Comparison of ENCODE assay signal across 9 mouse cellular contexts in genomic region chr2:163839519-163839918, GRCm38 (mm10). TPM values are rescaled to one million over a fixed set of nuclear protein-coding genes. Genes with fewer than 3 reads are reported as not detected.
DNase-seq lines count a peak whose midpoint lies in the region; ATAC-seq and TF ChIP-seq lines count a peak whose summit lies in the region.
"Had no signal": no experiment of that assay in that cellular context is flagged by ENCODE, and none has a peak within 500 bp of the region (broad histone marks: within the 10 kb centered on the region; RNA-seq: fewer than 3 reads in every experiment).

No protein-coding gene starts in this region.

- ATAC-seq in liver, embryonic 12.5 days: no peak
- peak; percentile 77 for ATAC-seq in heart, embryonic 15.5 days (replicated peaks; ENCODE audit: insufficient number of reproducible peaks, insufficient read depth, low FRiP score, low read depth)
- ATAC-seq in megakaryocyte progenitor cell, adult 5-6 weeks (replicated peaks; ENCODE audit: poor library complexity): peak; percentile 49

- H3K27me3 ChIP-seq in liver, adult 2 months (ENCODE audit: control insufficient read depth, insufficient read depth, low read length): no peaks in the 10 kb centered on the region
- 0 out of 2 replicates have a peak, but pooled peaks cover 3% of the 10 kb centered on the region for H3K27me3 ChIP-seq in liver, embryonic 12.5 days (replicated peaks)
- H3K27me3 ChIP-seq in heart, embryonic 15.5 days: peaks cover 33% of the 10 kb centered on the region
- H3K27me3 ChIP-seq: liver, embryonic 13.5 days had no signal

- H3K9ac ChIP-seq in liver, adult 2 months (ENCODE audit: low read depth, low read length): no peak overlapping the region
- H3K9ac ChIP-seq in liver, embryonic 12.5 days: no peak overlapping the region
- no peak overlapping the region for H3K9ac ChIP-seq in heart, embryonic 15.5 days
- H3K9ac ChIP-seq: liver, embryonic 13.5 days had no signal

- peaks cover 3% of the 10 kb centered on the region for H3K4me1 ChIP-seq in liver, adult 2 months (ENCODE audit: control insufficient read depth, insufficient read depth, low read length)
- H3K4me1 ChIP-seq in liver, embryonic 12.5 days: no peaks in the 10 kb centered on the region
- peaks cover 15% of the 10 kb centered on the region for H3K4me1 ChIP-seq in heart, embryonic 15.5 days (replicated peaks)
- H3K4me1 ChIP-seq: liver, embryonic 13.5 days had no signal

- no peak overlapping the region for H3K4me2 ChIP-seq in liver, embryonic 12.5 days
- no peak overlapping the region for H3K4me2 ChIP-seq in heart, embryonic 15.5 days
- H3K4me2 ChIP-seq: liver, embryonic 13.5 days had no signal

- H3K36me3 ChIP-seq in liver, adult 2 months (ENCODE audit: control insufficient read depth, insufficient read depth, low read length): no peaks in the 10 kb centered on the region
- H3K36me3 ChIP-seq in liver, embryonic 12.5 days: no peaks in the 10 kb centered on the region
- no peaks in the 10 kb centered on the region for H3K36me3 ChIP-seq in heart, embryonic 15.5 days
- H3K36me3 ChIP-seq: liver, embryonic 13.5 days had no signal

- H3K9me3 ChIP-seq in liver, embryonic 12.5 days (replicated peaks): no peaks in the 10 kb centered on the region
- no peaks in the 10 kb centered on the region for H3K9me3 ChIP-seq in heart, embryonic 15.5 days (replicated peaks)
- H3K9me3 ChIP-seq: liver, embryonic 13.5 days had no signal

- DNase-seq in liver, adult 2 months (ENCODE audit: extremely low read depth, low read depth, low spot score): peak; percentile 70
- peak; percentile 18 for DNase-seq in brain, embryonic 18.5 days (ENCODE audit: low read depth, low spot score)
- no peak for DNase-seq in urinary bladder, adult 18-20 months (ENCODE audit: low spot score in 2 of 2)
- DNase-seq in B cell, adult 2 months: no peak
- DNase-seq: liver, embryonic 13.5 days had no signal

- no peak overlapping the region for H3K27ac ChIP-seq in liver, adult 2 months (replicated peaks; ENCODE audit: insufficient read depth, low read depth, low read length)
- H3K27ac ChIP-seq in liver, embryonic 12.5 days: no peak overlapping the region
- no peak overlapping the region for H3K27ac ChIP-seq in heart, embryonic 15.5 days
- H3K27ac ChIP-seq: liver, embryonic 13.5 days had no signal

- TF ChIP-seq CTCF in liver, adult 2 months (IDR thresholded peaks at IDR 0.05; ENCODE audit: low read depth, low read length): no peak

- H3K79me2 ChIP-seq in liver, adult 2 months (ENCODE audit: control insufficient read depth, insufficient read depth, low read length): no peaks in the 10 kb centered on the region

- 9% methylated on average over 6 of the region's 6 CpGs for whole genome bisulfite sequencing in liver, adult 2 months
- WGBS in liver, embryonic 12.5 days (ENCODE audit: insufficient replicate concordance): 58% methylated on average over 6 of the region's 6 CpGs
- WGBS in heart, embryonic 15.5 days: 22% methylated on average over 6 of the region's 6 CpGs

- no peak for TF ChIP-seq POLR2A in liver, adult 2 months (IDR thresholded peaks at IDR 0.05; ENCODE audit: extremely low read depth, insufficient read depth, low read length)

- no peak overlapping the region for H3K4me3 ChIP-seq in liver, adult 2 months (ENCODE audit: insufficient read depth, low read depth, low read length)
- H3K4me3 ChIP-seq in liver, embryonic 12.5 days: no peak overlapping the region
- no peak overlapping the region for H3K4me3 ChIP-seq in heart, embryonic 15.5 days
- H3K4me3 ChIP-seq: liver, embryonic 13.5 days had no signal

RNA-seq across cellular contexts. Expression of gene Kcnk15, which starts 13.9 kb away (rescaled TPM):
- total RNA-seq in liver, adult 2 months (2014; rRNA removed): not detected in 2 replicates
- polyA plus RNA-seq in liver, adult 2 months (2012; rRNA removed): not detected in 2 replicates
- polyA plus RNA-seq in liver, embryonic 12.5 days (2016; fragmentation: Nextera tagmentation; extraction: Ambion mirVana): not detected in 2 replicates
- polyA plus RNA-seq in heart, embryonic 15.5 days (2015; fragmentation: Nextera tagmentation; extraction: Ambion mirVana): not detected in 2 replicates
- not detected in 2 replicates for total RNA-seq in megakaryocyte progenitor cell, adult 5-6 weeks (2015)
- not detected in 2 replicates for total RNA-seq in megakaryocyte progenitor cell, adult 5-6 weeks (2017)
- polyA plus RNA-seq: liver, embryonic 13.5 days; spleen, adult 2 months had no signal

RNA-seq across cellular contexts. Expression of gene Ccn5, which starts 18.9 kb away (rescaled TPM):
- total RNA-seq in liver, adult 2 months (2014; rRNA removed): 0.07 and 0.09 TPM in 2 replicates
- polyA plus RNA-seq in liver, adult 2 months (2012; rRNA removed): 0.21 and 0.23 TPM in 2 replicates
- 0.14 and 0.15 TPM in 2 replicates for polyA plus RNA-seq in liver, embryonic 12.5 days (2016; fragmentation: Nextera tagmentation; extraction: Ambion mirVana)
- polyA plus RNA-seq in heart, embryonic 15.5 days (2015; fragmentation: Nextera tagmentation; extraction: Ambion mirVana): 2.2 and 3.5 TPM in 2 replicates
- total RNA-seq in megakaryocyte progenitor cell, adult 5-6 weeks (2015): 0.25 TPM in 1 of 2 replicates, not detected in the other
- total RNA-seq in megakaryocyte progenitor cell, adult 5-6 weeks (2017): not detected in 2 replicates

Comparison
In these comparisons a context has a peak if more than half of its experiments do, and no peak if none do; other contexts are left out.
1. DNase-seq: peak in liver, adult 2 months (single experiment) and brain, embryonic 18.5 days (single experiment); none in urinary bladder, adult 18-20 months (0 of 2) and B cell, adult 2 months (0 of 2).